Mouse (Mus musculus) testis, postnatal 14 days (tissue): ENCODE results near the gene Tor1b.
"Not testable (repeated sequence)": the region's sequence is repeated elsewhere in the genome, so short reads cannot be mapped to it uniquely, and the experiment has no call there.

Source experiments
- DNase-seq: peaks from one replicate; pipeline ENCODE4 v3.0.0; 2021; ENCODE audit warnings: low spot score

The Tor1b gene

GRCm38 (mm10) chr2:30931922-30932321, 20.8 kb upstream of the Tor1b start:
- no peak for DNase-seq

GRCm38 (mm10) chr2:30933032-30933431, 19.7 kb upstream of the Tor1b start:
- DNase-seq, result no peak

- peak; percentile 64 for DNase-seq
Observed at GRCm38 (mm10) chr2:30933917-30934450, 18.8 kb upstream of the Tor1b start.

GRCm38 (mm10) chr2:30936808-30937207, 16.0 kb upstream of the Tor1b start:
- DNase-seq, result no peak

- no peak for DNase-seq
Observed at GRCm38 (mm10) chr2:30937731-30938130, 15.0 kb upstream of the Tor1b start.

- DNase-seq, result no peak
Observed at GRCm38 (mm10) chr2:30938574-30938991, 14.2 kb upstream of the Tor1b start.

GRCm38 (mm10) chr2:30941586-30941985, 11.2 kb upstream of the Tor1b start:
- DNase-seq, result no peak

GRCm38 (mm10) chr2:30942116-30942515, 10.6 kb upstream of the Tor1b start:
- DNase-seq, result not testable (repeated sequence)

- DNase-seq, result peak; percentile 71
Observed at GRCm38 (mm10) chr2:30942603-30943011, 10.2 kb upstream of the Tor1b start.

- no peak for DNase-seq
Observed at GRCm38 (mm10) chr2:30952457-30952823, 319 bp upstream of the Tor1b start.

GRCm38 (mm10) chr2:30954797-30955196, 2.0 kb downstream of the Tor1b start:
- DNase-seq, result no peak

- no peak for DNase-seq
Observed at GRCm38 (mm10) chr2:30957511-30957910, 4.8 kb downstream of the Tor1b start.

GRCm38 (mm10) chr2:30958726-30959125, 6.0 kb downstream of the Tor1b start:
- no peak for DNase-seq

GRCm38 (mm10) chr2:30959856-30960255, 7.1 kb downstream of the Tor1b start:
- DNase-seq, result no peak

- no peak for DNase-seq
Observed at GRCm38 (mm10) chr2:30962570-30963254, 10.0 kb downstream of the Tor1b start.

- DNase-seq, result no peak
Observed at GRCm38 (mm10) chr2:30965627-30966026, 12.9 kb downstream of the Tor1b start.

GRCm38 (mm10) chr2:30966826-30967225, 14.1 kb downstream of the Tor1b start:
- DNase-seq, result no peak

GRCm38 (mm10) chr2:30967352-30968327, 14.9 kb downstream of the Tor1b start, which contains the start of gene Tor1a:
TSS of gene Tor1a (minus strand) at chr2:30967933.
- peak; percentile 90 for DNase-seq

GRCm38 (mm10) chr2:30981790-30982513, 29.2 kb downstream of the Tor1b start, which contains the start of the genes BC005624 and Usp20:
TSS of gene BC005624 (minus strand) at chr2:30982201.
TSS of gene Usp20 (plus strand) at chr2:30982279.
- peak; percentile 100 for DNase-seq

- DNase-seq, result peak; percentile 52
Observed at GRCm38 (mm10) chr2:30983024-30983423, 30.3 kb downstream of the Tor1b start.

- peak; percentile 76 for DNase-seq
Observed at GRCm38 (mm10) chr2:30985111-30986020, 32.6 kb downstream of the Tor1b start.
